Comparison of ENCODE assay signal across 15 mouse cellular contexts in the genomic region with DNA sequence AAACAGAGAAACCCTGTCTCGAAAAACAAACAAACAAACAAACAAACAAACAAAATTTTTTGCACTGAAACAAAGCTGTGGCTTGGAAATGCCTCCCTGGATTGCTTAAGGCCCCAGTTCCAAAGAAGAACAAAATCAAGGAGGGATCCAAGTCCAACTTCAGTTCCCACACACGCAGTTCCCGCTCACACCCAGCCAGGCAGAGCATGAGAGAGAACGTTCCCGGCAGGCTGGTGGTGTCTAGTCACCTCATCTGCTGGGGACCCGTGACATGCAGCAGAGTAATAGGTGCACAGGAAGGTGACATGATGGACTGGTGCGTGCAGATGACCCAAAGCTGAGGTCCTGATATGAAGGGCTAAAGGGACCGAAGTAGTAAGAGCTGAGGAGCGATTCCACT.
"Had no signal": no experiment of that assay in that cellular context is flagged by ENCODE, and none has a peak within 500 bp of the region (broad histone marks: within the 10 kb centered on the region; RNA-seq: fewer than 3 reads in every experiment).

No protein-coding gene starts in this region.

- H3K36me3 ChIP-seq: limb, embryonic 13.5 days; midbrain, embryonic 12.5 days had no signal

- DNase-seq: kidney, adult 9 months; layer of hippocampus, postnatal 36 days; left cerebral cortex, postnatal 4 days; lung, embryonic 14.5 days; lung, postnatal 10 days; lung, postnatal 4 days; retina, postnatal 1 day; right cerebral cortex, postnatal 4 days; thymus, postnatal 4 days had no signal

- H3K27ac ChIP-seq: limb, embryonic 13.5 days; midbrain, embryonic 12.5 days; neural tube, embryonic 13.5 days had no signal

- H3K4me3 ChIP-seq: limb, embryonic 13.5 days; midbrain, embryonic 12.5 days; neural tube, embryonic 13.5 days had no signal

- H3K27me3 ChIP-seq: limb, embryonic 13.5 days; midbrain, embryonic 12.5 days; neural tube, embryonic 13.5 days had no signal

- H3K9ac ChIP-seq: limb, embryonic 13.5 days; lung, embryonic 14.5 days; midbrain, embryonic 12.5 days; neural tube, embryonic 13.5 days had no signal

- H3K9me3 ChIP-seq: limb, embryonic 13.5 days; midbrain, embryonic 12.5 days; neural tube, embryonic 13.5 days had no signal

- H3K4me2 ChIP-seq: limb, embryonic 13.5 days; liver, embryonic 11.5 days; lung, embryonic 14.5 days; midbrain, embryonic 12.5 days; neural tube, embryonic 13.5 days had no signal

- ATAC-seq: hindbrain, postnatal 0 days; midbrain, embryonic 16.5 days had no signal
